Mouse (Mus musculus): ENCODE results near the gene Olfr1369-ps1. TPM values are rescaled to one million over a fixed set of nuclear protein-coding genes. Genes with fewer than 3 reads are reported as not detected.

Olfr1369-ps1 gene
- total RNA-seq, 1 experiment from 2014 or later, result 0.05 TPM

GRCm38 (mm10) chr13:21167910-21168300 is 56.6 kb downstream of the Olfr1369-ps1 start:
- 0 out of 2 replicates have a peak, but pooled peaks have one; percentile 1 for ATAC-seq (replicated peaks; ENCODE audit: low read depth, poor library complexity, severe bottlenecking)

DNA sequence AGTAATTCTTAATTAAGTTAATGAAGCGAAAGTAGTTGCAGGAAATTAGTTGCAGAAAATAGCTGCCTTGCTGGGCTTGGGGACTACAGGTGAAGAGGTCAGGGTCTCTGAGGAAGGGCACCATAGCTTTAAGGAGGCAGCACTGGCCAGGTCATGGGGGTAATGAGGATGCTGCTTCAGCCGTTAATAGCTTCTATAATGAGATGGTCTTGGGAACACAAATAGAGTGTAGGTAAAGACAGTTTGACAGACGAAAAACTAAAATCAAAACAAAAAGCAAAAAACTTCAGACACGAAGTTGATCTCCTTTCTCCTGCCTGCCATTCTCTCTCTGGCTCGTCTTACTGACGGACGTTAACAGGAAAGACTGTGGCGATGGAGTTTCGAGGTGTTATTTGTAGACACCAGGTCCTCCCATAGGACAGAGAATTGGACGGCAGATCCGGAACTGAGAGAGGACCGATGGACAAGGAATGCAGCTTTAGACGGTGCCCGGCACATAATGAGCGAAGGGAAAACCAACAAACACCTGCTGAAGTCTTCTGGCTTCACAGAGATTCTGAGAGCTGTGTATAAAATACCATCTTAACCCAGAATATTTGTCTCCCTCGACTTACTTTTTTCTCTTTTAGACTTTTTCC is 57.2 kb downstream of the Olfr1369-ps1 start:
- ATAC-seq (replicated peaks; ENCODE audit: low read depth, poor library complexity, severe bottlenecking), result no peak

Other genes with a start within 250 kb of the Olfr1369-ps1 start
- gene Olfr1370, start 36.5 kb upstream of the Olfr1369-ps1 start, total RNA-seq (2017), result not detected in 2 replicates
- not detected in 2 replicates for gene Olfr263, start 18.2 kb downstream of the Olfr1369-ps1 start, total RNA-seq (2017)
- not detected in 2 replicates for gene Olfr1368, start 34.4 kb downstream of the Olfr1369-ps1 start, total RNA-seq (2017)
- 162 and 186 TPM in 2 replicates for gene Trim27, start 68.0 kb downstream of the Olfr1369-ps1 start, total RNA-seq (2017)
- not detected in 2 replicates for gene Gpx5, start 181.2 kb downstream of the Olfr1369-ps1 start, total RNA-seq (2017)
- not detected in 2 replicates for gene Gpx6, start 200.6 kb downstream of the Olfr1369-ps1 start, total RNA-seq (2017)
- gene Olfr1367, start 235.4 kb downstream of the Olfr1369-ps1 start, total RNA-seq (2017), result not detected in 2 replicates

Data from common myeloid progenitor, adult 5-6 weeks (primary cell).